Mouse (Mus musculus) layer of hippocampus, adult 18-20 months (tissue): Measurements from ENCODE around the gene Rps6ka4. TPM values are rescaled to one million over a fixed set of nuclear protein-coding genes. Genes with fewer than 3 reads are reported as not detected.

Experiments used
- DNase-seq, 2 experiments: peaks; one replicate each; pipeline ENCODE4 v3.0.0; 2022; ENCODE audit warnings: low spot score in 2 of 2
- long read RNA-seq: library from polyadenylated mRNA; stranded (forward); transcript quantifications from one replicate; pipeline ENCODE4 v2.0.0, GENCODE M21; 2021
- total RNA-seq, 2 experiments: library from RNA; stranded (reverse); gene quantifications; 2 replicates each; pipeline ENCODE4 v1.2.3; 2021

The Rps6ka4 gene
- total RNA-seq = 10 to 100 TPM; 36.2 to 43.7 TPM
- long read RNA-seq, transcript Rps6ka4-201 (18 exons, 3,105 nt) = major isoform, 53 of 88 reads
- long read RNA-seq, partial matches to known transcripts = 18 of 88 reads
- long read RNA-seq, other reads (novel, unspliced or antisense) = 14 of 88 reads

GRCm38 (mm10) chr19:6840475-6841291, at the start of gene Rps6ka4:
Gene Rps6ka4 (minus strand): TSS chr19:6840636.
- DNase-seq = peak; percentile 50 to 68

GRCm38 (mm10) chr19:6877965-6878364, 37.5 kb upstream of the Rps6ka4 start:
- no peak for DNase-seq

DNA sequence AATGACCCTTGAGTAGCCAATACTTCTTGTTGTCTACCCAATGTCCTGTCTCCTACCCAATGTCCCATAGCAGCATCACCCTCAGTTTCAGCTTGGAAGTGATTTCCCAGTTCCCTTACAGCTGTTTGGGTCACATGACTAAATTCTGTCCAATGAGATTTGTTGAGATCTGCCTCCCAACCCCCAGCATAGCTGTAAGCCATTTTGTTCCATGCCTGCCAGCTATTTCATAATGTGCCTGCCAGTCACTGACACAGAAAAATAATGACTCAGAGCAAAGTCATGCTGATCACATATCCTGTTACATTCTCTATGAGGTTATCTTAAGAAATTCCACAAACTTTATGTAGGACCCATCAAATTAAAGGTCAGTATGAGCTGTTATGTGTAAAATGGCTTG, 36.4 kb upstream of the Rps6ka4 start:
- no peak for DNase-seq

DNA sequence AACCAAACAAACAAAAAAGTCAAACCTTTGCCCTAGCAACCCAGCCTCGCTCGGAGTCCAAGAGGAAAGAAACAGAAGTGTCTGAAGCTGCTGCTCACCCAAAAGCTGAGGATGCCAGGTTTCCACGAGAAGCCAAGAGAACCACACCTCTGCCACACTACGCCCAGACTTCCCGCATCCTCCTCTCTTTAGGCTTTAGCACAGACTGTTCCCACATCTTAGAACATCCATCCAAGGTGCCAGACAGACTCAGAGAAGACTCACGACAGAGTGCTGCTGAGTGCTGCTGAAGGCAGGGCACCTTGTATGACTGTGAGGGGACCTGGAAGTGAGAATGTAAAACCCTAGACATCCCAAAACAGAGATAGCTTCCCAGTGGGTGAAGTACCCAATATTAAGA, 35.4 kb upstream of the Rps6ka4 start:
- DNase-seq = no peak

DNA sequence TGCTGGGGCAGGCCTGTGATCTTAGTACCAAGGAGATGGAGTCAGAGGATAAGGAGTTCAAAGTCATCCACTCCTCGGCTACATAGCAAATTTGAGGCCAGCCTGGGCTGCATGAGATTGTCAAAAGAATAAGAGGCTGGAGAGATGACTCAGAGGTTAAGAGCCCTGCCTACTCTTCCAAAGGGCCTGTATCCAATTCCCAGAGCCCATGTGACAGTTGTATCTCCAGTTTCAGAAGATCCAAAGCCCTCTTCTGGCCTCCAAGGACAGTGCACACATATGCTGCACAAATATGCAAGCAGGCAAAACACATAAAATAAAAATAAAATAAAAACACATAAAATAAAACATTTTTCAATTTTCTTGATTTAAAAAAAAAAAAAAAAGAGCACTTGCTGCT, 33.8 kb upstream of the Rps6ka4 start:
- no peak for DNase-seq

- DNase-seq = no peak
Measured at GRCm38 (mm10) chr19:6872701-6873100, 32.3 kb upstream of the Rps6ka4 start.

DNA sequence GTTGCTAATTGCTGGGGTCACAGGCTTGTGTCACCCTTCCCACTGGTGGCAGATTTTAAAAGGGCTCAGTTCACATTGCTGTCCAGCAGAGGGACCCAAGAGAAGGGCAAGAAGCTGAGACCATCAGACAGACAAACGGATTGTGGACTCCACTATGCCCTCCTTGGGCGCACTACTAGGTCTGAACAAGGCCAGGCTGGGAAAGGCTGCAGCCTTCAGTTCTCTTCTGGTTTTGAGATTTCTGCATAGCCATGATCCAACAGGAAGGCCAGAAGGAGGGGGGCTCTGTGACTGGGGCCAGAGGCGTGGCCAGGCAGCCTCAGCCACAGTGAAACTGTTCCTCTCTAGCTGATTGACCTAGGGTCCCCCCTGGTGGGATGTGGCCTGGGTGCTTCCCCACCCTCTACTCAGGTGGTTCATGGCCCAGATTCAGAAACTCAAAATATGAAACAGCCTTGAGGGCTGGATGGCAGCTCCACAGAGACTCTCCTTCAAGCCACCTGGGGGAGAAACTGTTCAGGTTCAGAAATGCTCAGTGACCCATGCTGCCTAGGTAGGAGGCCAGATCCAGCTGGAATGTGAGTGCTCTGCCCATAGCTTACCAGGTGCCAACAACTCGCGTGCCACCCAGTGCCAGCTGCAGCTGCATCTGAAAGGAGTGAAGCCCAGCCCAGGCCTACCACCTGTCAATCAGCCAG, 31.3 kb upstream of the Rps6ka4 start:
- no peak for DNase-seq

DNA sequence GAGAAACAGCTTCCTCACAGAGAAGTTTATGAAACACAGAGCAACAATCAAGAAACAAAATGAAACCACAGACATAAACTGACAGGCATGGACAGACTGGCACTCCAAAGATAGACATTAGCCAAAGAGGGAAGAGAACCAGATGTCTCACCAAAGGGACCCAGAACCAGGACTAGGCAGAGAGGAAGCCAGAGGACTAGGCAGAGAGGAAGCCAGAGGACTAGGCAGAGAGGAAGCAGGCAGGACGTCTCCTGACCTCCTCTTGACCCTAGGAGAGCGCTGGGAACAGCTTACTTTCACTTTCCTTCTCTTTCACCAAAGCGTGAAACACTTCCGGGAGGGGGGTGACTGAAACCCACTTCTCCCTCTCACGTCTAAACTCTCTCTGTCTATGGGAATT, 28.9 kb upstream of the Rps6ka4 start:
- DNase-seq = no peak

GRCm38 (mm10) chr19:6861451-6861850, 21.0 kb upstream of the Rps6ka4 start:
- DNase-seq = no peak

DNA sequence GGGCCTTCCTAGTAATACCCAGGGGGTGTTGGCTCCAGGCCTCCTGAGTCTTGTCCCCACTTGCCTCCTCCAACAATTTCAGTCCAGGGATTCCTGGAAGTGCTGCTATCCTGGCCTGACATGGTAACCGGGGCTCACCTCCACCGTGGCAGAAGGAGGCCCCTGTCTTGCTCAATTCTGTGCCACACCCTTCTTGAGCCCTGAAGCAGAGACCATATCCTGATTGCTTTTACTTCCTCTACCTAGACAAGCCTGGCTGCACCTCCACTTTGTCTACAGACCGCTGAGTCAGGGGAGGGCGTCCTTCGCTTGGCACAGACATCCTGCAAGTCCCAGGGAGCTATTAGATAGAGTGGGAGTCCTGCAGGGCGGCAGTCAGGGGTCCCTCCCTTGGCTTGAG, 20.3 kb upstream of the Rps6ka4 start:
- no peak for DNase-seq

GRCm38 (mm10) chr19:6859971-6860370, 19.5 kb upstream of the Rps6ka4 start:
- no peak for DNase-seq

DNA sequence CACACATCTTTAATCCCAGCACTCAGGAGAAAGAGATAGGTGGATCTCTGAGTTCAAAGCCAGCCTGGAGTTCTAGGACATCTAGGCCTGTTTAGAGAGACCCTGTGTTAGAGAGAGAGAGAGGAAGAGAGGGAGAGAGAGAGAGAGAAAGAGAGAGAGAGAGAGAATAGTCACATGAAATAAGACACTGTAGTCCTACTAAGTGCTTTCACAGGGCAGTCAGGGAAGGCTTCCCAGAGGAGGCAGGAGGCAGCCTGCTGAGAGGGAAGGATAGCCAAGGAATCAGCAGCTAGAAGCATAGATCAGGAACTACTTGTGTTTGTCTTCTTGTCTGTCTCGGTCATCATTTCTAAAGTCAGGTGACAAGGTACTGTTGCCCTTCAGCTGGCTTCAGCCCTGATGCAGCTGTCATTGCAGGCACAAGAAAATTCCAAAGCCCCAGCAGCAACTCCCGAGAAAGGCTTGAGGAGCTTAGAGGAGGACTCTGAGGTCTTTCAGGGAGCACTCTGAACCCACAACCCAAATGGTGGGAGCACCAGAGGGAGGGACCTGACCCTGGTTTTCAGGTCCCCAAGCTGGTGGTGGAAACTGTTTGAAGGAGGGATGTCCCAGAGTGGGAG, 18.7 kb upstream of the Rps6ka4 start:
- DNase-seq = no peak

DNA sequence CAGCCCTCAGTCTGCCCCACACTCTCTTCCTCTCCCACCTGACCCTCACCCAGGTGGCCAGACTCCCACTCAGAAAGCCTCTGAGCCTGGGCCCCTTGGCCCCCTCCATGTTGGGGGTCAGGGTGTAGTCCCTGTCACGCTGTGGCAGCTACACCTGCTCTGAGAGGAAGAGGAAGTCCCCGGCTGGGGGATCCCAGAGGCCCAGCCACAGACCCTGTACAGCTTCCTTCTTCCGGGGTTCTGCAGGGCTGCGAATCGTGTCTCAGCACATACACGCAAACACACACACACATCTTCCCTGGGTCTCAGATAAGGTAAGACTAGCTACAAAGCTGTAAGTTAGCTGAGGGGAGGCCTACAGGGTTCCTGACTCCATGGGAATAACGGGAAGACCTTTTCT, 17.6 kb upstream of the Rps6ka4 start, which contains the start of gene Ccdc88b:
Ccdc88b (minus strand) TSS at position 181 of the 400 bp plus-strand sequence.
- no peak for DNase-seq

DNA sequence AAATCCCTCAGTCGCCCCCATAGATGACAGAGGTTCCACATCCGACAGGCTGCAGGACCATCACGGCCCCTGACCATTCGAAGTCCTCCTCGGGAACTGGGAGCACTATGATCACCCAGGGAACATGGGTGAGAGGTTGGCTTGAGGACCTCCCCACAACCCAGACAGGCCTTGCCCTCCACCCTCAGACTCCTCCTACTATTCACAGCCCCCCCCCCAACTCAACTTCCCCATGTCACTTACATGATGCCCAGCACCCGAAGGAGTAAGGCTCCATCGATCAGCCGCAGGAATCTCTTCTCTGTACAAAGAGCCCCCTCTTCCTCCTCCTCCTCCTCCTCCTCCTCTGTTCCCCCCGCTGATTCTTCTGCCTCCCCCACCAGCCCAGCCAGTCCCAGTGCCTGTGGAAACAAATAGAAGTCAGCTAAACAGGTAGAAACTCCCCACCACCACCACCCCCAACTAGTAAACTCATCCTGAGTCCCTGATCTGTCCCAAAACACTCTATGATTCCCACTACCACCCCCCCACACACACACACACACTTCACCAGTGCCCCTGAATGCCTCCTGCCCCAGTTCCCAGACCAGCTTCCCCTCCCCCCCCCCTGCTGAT, 17.1 kb upstream of the Rps6ka4 start:
- no peak for DNase-seq

- no peak for DNase-seq
Measured at GRCm38 (mm10) chr19:6857003-6857360, 16.5 kb upstream of the Rps6ka4 start.

- DNase-seq = peak; percentile 62 to 80
Measured at GRCm38 (mm10) chr19:6856281-6857002, 16.0 kb upstream of the Rps6ka4 start.

GRCm38 (mm10) chr19:6855225-6856031, 15.0 kb upstream of the Rps6ka4 start:
- no peak for DNase-seq

DNA sequence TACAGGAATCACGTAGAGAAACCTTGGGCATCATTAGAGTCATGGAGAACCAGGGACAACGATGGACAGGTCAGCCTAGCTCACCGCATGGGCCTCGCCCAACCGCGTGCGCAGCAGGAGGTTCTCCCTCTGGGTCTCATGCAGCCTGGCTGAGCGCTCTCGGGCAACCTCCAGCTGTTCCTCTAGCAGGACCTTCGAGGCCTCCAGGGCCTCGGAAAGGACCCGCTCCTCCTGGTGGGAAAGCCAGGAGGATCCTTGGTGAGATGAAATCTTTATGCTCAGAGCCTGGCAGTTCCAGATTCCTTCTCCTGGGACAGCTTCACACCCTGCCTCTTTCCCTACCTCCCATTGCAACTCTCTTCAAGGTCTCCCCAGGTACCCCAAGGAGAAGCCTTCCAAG, 14.2 kb upstream of the Rps6ka4 start:
- no peak for DNase-seq

DNA sequence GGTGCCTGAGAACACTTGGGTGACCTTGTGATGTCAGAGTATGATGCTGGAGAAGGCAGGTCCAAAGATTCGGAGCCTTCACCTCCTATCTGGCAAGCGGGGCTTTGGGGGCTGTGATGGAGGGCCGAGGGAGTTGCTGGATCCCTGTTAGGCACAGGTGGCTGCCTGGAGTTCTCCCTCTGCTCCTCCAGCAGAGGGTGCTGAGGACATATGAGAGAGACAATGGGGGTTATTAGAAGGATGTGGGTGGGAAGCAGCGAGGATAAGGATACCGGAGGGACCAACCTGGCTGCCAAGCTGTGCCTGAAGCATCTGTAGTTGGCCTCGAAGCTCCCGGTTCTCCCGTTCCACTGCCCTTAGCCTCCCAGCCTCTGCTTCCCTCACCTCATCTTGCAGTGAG, 13.5 kb upstream of the Rps6ka4 start:
- no peak for DNase-seq
